Mouse (Mus musculus) liver, embryonic 14.5 days (tissue): ENCODE data around the gene Ptchd3.

Source experiments
- CTCF ChIP-seq: IDR thresholded peaks from 2 replicates; pipeline ENCODE4 v1.5.1; 2016; ENCODE audit warnings: antibody characterized with exemption, low read depth, control low read depth
- EP300 ChIP-seq: IDR thresholded peaks from 2 replicates; pipeline ENCODE4 v1.6.1; 2016; ENCODE audit warnings: antibody characterized with exemption, low read depth

DNA sequence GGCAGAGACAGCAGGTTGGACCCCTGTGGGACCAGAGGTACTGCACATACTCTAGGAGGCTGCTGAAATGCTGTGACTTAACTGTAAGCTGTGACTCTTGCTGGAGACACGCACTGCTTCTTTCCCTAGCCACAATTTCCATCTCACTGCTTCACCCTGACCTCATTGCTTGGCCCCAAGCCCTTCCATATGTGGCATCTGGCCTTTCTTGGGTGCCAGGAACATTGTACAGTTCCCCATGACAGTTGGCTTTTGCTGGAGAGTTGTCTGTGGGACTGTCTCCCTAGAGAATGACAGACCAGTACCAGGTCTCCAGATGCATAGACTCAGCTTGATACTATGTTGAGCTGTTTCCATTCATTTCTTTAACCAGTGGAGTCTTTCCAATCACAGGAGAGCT lies 21.2 kb upstream of the Ptchd3 start:
- TF ChIP-seq CTCF (no peak), EP300 (no peak)
